Mouse (Mus musculus) urinary bladder, postnatal 10 days (tissue): ENCODE results near the gene Fbxo17.
"Not testable (repeated sequence)": the region's sequence is repeated elsewhere in the genome, so short reads cannot be mapped to it uniquely, and the experiment has no call there.

Experiments
- DNase-seq: peaks from one replicate; pipeline ENCODE4 v3.0.0; 2022; ENCODE audit warnings: low spot score

The Fbxo17 gene

GRCm38 (mm10) chr7:28716590-28717281 lies at the start of gene Fbxo17:
TSS of gene Fbxo17 (plus strand) at chr7:28716804.
- DNase-seq, result no peak

- DNase-seq, result no peak
These were observed 45.4 kb upstream of the Fbxo17 start for GRCm38 (mm10) chr7:28671172-28671571.

- DNase-seq, result no peak
These were observed 44.3 kb upstream of the Fbxo17 start for GRCm38 (mm10) chr7:28672276-28672675.

GRCm38 (mm10) chr7:28672786-28673185 lies 43.8 kb upstream of the Fbxo17 start:
- DNase-seq, result not testable (repeated sequence)

- DNase-seq, result no peak
These were observed 41.6 kb upstream of the Fbxo17 start for GRCm38 (mm10) chr7:28674994-28675393.

- DNase-seq, result no peak
These were observed 40.9 kb upstream of the Fbxo17 start for GRCm38 (mm10) chr7:28675746-28676145.

GRCm38 (mm10) chr7:28676811-28677541 lies 39.6 kb upstream of the Fbxo17 start:
- no peak for DNase-seq

GRCm38 (mm10) chr7:28677624-28678023 lies 39.0 kb upstream of the Fbxo17 start:
- no peak for DNase-seq

GRCm38 (mm10) chr7:28691075-28691474 lies 25.5 kb upstream of the Fbxo17 start:
- no peak for DNase-seq

GRCm38 (mm10) chr7:28692545-28693320 lies 23.9 kb upstream of the Fbxo17 start, which contains the start of gene Fbxo27:
TSS of gene Fbxo27 (plus strand) at chr7:28692849.
- DNase-seq, result no peak

- no peak for DNase-seq
These were observed 23.2 kb upstream of the Fbxo17 start for GRCm38 (mm10) chr7:28693321-28693966.

GRCm38 (mm10) chr7:28694423-28694822 lies 22.2 kb upstream of the Fbxo17 start:
- DNase-seq, result no peak

- no peak for DNase-seq
These were observed 21.6 kb upstream of the Fbxo17 start for GRCm38 (mm10) chr7:28694966-28695511.

GRCm38 (mm10) chr7:28697277-28697676 lies 19.3 kb upstream of the Fbxo17 start:
- no peak for DNase-seq

GRCm38 (mm10) chr7:28700269-28700668 lies 16.3 kb upstream of the Fbxo17 start:
- DNase-seq, result no peak

GRCm38 (mm10) chr7:28701306-28701705 lies 15.3 kb upstream of the Fbxo17 start:
- not testable (repeated sequence) for DNase-seq

GRCm38 (mm10) chr7:28702601-28703143 lies 13.9 kb upstream of the Fbxo17 start:
- no peak for DNase-seq

GRCm38 (mm10) chr7:28709454-28709853 lies 7.2 kb upstream of the Fbxo17 start:
- no peak for DNase-seq

GRCm38 (mm10) chr7:28710962-28711361 lies 5.6 kb upstream of the Fbxo17 start:
- DNase-seq, result no peak

- no peak for DNase-seq
These were observed 1.9 kb upstream of the Fbxo17 start for GRCm38 (mm10) chr7:28714667-28715066.

GRCm38 (mm10) chr7:28715598-28715997 lies 1.0 kb upstream of the Fbxo17 start:
- DNase-seq, result no peak

- DNase-seq, result no peak
These were observed 1.1 kb downstream of the Fbxo17 start for GRCm38 (mm10) chr7:28717726-28718125.
